Mouse (Mus musculus) lung, embryonic 15.5 days (tissue): Measurements from ENCODE around the gene Rnf6. TPM values are rescaled to one million over a fixed set of nuclear protein-coding genes. Genes with fewer than 3 reads are reported as not detected.
"Not testable (repeated sequence)": the region's sequence is repeated elsewhere in the genome, so short reads cannot be mapped to it uniquely, and the experiment has no call there.

ENCODE experiments used
- ATAC-seq: fragments of 200-750 bp; cut with Nextera tagmentation; 2 replicates; pipeline ENCODE4 v1.8.0; 2017; ENCODE audit warnings: moderate number of reproducible peaks, borderline replicate concordance; ENCODE audit not compliant: low FRiP score, low TSS enrichment; ENCODE audit errors: extremely low read depth
- H3K27ac ChIP-seq: fragments of 300-500 bp; sonication (generic); 2 replicates; pipeline ENCODE4 v1.5.1; 2015; ENCODE audit warnings: moderate library complexity, mild to moderate bottlenecking, inconsistent platforms
- H3K27me3 ChIP-seq: fragments of 300-500 bp; sonication (generic); 2 replicates; pipeline ENCODE4 v1.6.1; 2015; ENCODE audit warnings: inconsistent platforms
- H3K36me3 ChIP-seq: fragments of 300-500 bp; sonication (generic); 2 replicates; pipeline ENCODE4 v1.6.1; 2015; ENCODE audit warnings: inconsistent platforms
- H3K4me1 ChIP-seq: fragments of 300-500 bp; sonication (generic); 2 replicates; pipeline ENCODE4 v1.6.1; 2015; ENCODE audit warnings: inconsistent platforms
- H3K4me2 ChIP-seq: fragments of 300-500 bp; sonication (generic); 2 replicates; pipeline ENCODE4 v1.6.1; 2015; ENCODE audit warnings: inconsistent platforms, mild to moderate bottlenecking, moderate library complexity
- H3K4me3 ChIP-seq: fragments of 300-500 bp; sonication (generic); 2 replicates; pipeline ENCODE4 v1.5.1; 2015; ENCODE audit warnings: mild to moderate bottlenecking, inconsistent platforms
- H3K9ac ChIP-seq: fragments of 300-500 bp; sonication (generic); 2 replicates; pipeline ENCODE4 v1.6.1; 2015; ENCODE audit warnings: inconsistent platforms
- H3K9me3 ChIP-seq: fragments of 300-500 bp; sonication (generic); 2 replicates; pipeline ENCODE4 v1.6.1; 2016; ENCODE audit warnings: inconsistent platforms
- WGBS: fragments of 180-500 bp; shearing (Covaris S2); methylation state at CpG from one replicate; pipeline ENCODE4 v1.1.7; 2015; 5-methylcytosine and 5-hydroxymethylcytosine counted together
- polyA plus RNA-seq: library from polyadenylated mRNA; unstranded; fragments of >200 nt; fragmentation: Nextera tagmentation; extraction: Ambion mirVana; gene quantifications from 2 replicates; pipeline ENCODE4 v1.2.1, GENCODE M21; 2015

The Rnf6 gene
- polyA plus RNA-seq, 1 experiment from 2014 or later = 51.7 TPM

DNA sequence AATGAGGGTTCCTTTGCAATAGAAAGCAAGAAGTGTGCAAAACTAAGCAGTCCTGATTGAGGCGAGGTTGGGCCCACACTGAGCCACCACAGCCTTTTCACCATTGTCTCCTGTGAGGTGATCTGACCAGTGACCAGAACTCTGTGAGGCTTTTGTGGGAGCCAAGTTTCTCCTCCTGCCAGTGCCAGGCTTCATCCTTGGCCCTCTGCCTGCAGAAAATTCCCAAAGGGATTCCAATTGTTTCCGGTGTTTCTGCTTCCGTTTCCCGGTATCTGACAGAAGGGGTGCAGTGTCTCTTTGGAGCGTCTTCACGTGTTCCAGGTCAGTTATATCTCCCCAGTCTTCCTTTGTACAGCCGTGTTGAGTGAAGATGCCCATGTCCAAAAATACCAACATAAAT, 32.6 kb downstream of the Rnf6 start:
- no peaks in the 10 kb centered on the region for H3K27me3 ChIP-seq
- no peak for ATAC-seq
- H3K4me3 ChIP-seq = no peak overlapping the region
- no peak overlapping the region for H3K4me2 ChIP-seq
- no peak overlapping the region for H3K27ac ChIP-seq
- no peaks in the 10 kb centered on the region for H3K9me3 ChIP-seq
- no peaks in the 10 kb centered on the region for H3K4me1 ChIP-seq
- H3K9ac ChIP-seq = no peak overlapping the region
- WGBS = 84% methylated on average over 7 of the region's 7 CpGs
- H3K36me3 ChIP-seq = no peaks in the 10 kb centered on the region

DNA sequence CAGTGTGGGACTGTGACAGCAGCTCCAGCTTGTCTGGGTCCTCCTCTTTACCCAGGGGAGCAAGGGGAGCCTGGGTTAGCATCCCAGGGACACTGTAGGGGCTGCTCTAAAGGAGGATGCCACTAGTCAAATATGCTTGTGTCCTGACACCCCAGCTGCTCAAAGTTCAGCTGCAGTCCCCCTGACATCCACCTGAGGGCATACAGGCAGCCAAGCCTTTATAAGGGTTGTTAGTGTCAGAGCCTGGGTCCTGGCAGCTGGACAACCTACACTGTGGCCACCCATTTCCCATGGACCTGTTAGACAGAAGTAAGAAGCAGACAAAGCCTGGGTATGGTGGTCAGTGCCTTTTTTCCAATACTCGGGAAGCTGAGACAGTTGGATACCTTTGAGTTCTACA, 33.2 kb downstream of the Rnf6 start:
- WGBS = 68% methylated on average over 1 of the region's 1 CpGs
- no peaks in the 10 kb centered on the region for H3K9me3 ChIP-seq
- no peaks in the 10 kb centered on the region for H3K36me3 ChIP-seq
- H3K4me2 ChIP-seq = no peak overlapping the region
- no peak overlapping the region for H3K4me3 ChIP-seq
- no peak overlapping the region for H3K27ac ChIP-seq
- no peak overlapping the region for H3K9ac ChIP-seq
- no peaks in the 10 kb centered on the region for H3K4me1 ChIP-seq
- H3K27me3 ChIP-seq = no peaks in the 10 kb centered on the region
- ATAC-seq = no peak

DNA sequence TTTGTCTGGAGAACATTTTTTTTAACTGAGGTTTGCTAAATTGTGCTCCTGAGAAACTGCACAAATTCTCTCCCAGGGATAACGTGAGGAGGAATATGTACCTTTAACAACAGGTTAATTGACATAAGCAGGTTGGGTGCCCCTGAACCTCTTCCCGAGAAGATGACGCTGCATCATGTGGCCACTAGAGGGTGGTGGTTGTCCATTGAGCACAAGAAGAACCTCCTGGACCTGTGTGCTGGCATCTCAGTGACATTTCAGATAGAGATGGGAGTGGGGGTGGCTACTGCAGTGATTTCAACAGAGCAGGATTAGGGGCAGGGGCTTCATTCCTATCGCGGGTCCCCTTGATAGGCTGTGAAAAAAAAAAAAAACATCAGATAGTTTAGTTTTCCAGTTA, 33.9 kb downstream of the Rnf6 start:
- ATAC-seq, H3K9ac ChIP-seq, H3K27me3 ChIP-seq, H3K4me2 ChIP-seq, H3K9me3 ChIP-seq, H3K4me1 ChIP-seq, H3K4me3 ChIP-seq, H3K36me3 ChIP-seq, H3K27ac ChIP-seq: not testable (repeated sequence)
- 18% methylated on average over 5 of the region's 5 CpGs for WGBS

DNA sequence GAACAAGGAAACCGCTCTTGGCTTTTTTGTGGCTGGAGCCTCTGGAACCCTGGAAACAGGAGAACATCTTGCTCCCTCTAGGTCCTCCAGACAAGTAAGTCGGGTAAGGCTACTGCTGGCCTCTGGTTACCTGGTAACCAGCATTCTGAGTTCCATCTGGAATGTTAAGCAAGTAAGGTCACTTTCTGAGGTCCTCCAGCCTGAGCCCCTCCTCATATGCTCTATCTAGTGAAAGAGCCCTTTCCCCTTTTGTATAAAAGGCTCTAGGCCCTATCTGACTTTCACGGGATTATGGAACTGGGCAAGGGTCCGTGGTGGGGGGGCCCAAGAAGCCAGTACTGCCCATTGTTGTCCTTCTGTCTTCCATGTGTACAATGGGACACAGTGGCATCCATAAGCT, 36.2 kb downstream of the Rnf6 start, which contains the start of gene 1700001J03Rik:
Gene 1700001J03Rik (minus strand): TSS at position 101 of the 400 bp plus-strand sequence.
- not testable (repeated sequence) for H3K9me3 ChIP-seq, H3K27ac ChIP-seq, ATAC-seq, H3K36me3 ChIP-seq, H3K9ac ChIP-seq, H3K27me3 ChIP-seq, H3K4me1 ChIP-seq, H3K4me3 ChIP-seq, H3K4me2 ChIP-seq
- WGBS = 73% methylated on average over 4 of the region's 4 CpGs

DNA sequence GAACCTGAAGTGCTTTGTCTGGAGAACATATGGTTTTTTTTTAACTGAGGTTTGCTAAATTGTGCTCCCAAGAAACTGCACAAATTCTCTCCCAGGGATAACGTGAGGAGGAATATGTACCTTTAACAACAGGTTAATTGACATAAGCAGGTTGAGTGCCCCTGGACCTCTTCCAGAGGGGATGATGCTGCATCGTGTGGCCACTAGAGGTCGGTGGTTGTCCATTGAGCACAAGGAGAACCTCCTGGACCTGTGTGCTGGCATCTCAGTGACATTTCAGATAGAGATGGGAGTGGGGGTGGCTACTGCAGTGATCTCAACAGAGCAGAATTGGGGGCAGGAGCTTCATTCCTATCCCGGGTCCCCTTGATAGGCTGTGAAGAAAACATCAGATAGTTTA, 48.6 kb downstream of the Rnf6 start:
- H3K4me1 ChIP-seq, H3K9ac ChIP-seq, H3K27ac ChIP-seq, H3K4me2 ChIP-seq, H3K36me3 ChIP-seq, H3K27me3 ChIP-seq, H3K9me3 ChIP-seq, ATAC-seq, H3K4me3 ChIP-seq: not testable (repeated sequence)
- whole genome bisulfite sequencing = 48% methylated on average over 4 of the region's 4 CpGs

DNA sequence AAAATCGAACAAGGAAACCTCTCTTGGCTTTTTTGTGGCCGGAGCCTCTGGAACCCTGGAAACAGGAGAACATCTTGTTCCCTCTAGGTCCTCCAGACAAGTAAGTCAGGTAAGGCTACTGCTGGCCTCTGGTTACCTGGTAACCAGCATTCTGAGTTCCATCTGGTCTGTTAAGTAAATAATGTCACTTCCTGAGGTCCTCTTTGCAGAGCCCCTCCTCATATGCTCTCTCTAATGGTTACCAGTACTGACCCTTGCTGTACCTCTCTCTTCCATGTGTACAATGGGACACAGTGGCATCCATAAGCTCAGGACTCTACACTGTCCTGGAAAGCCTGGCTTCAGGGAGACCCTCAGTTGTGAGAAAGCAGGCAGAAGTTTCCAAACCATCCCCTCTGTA, 50.7 kb downstream of the Rnf6 start, which contains the start of gene Gm6309:
Gene Gm6309 (minus strand): TSS at position 101 of the 400 bp plus-strand sequence.
- ATAC-seq, H3K9ac ChIP-seq: not testable (repeated sequence)
- 57% methylated on average over 2 of the region's 2 CpGs for WGBS

DNA sequence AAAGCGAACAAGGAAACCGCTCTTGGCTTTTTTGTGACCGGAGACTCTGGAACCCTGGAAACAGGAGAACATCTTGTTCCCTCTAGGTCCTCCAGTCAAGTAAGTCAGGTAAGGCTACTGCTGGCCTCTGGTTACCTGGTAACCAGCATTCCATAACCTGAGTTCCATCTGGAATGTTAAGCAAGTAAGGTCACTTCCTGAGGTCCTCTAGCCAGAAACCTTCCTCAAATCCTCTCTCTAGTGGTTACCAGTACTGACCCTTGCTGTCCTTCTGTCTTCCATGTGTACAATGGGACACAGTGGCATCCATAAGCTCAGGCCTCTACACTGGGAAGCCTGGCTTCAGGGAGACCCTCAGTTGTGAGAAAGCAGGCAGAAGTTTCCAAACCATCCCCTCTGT, 60.9 kb downstream of the Rnf6 start, which contains the start of gene Gm5565:
Gene Gm5565 (minus strand): TSS at position 101 of the 400 bp plus-strand sequence.
- not testable (repeated sequence) for ATAC-seq, H3K4me3 ChIP-seq, H3K4me1 ChIP-seq, H3K27me3 ChIP-seq, H3K4me2 ChIP-seq, H3K9me3 ChIP-seq, H3K27ac ChIP-seq, H3K9ac ChIP-seq, H3K36me3 ChIP-seq
- WGBS = 90% methylated on average over 3 of the region's 3 CpGs

More for the DNA sequence above, 50.7 kb downstream of the Rnf6 start, which contains the start of gene Gm6309:
- not testable (repeated sequence) for H3K27me3 ChIP-seq, H3K4me3 ChIP-seq, H3K27ac ChIP-seq, H3K4me1 ChIP-seq, H3K4me2 ChIP-seq, H3K9me3 ChIP-seq, H3K36me3 ChIP-seq

Other genes starting within 250 kb of the Rnf6 start
- gene Cyp3a25, start 211.9 kb downstream of the Rnf6 start, polyA plus RNA-seq = not detected in 2 replicates
- gene Cyp3a59, start 142.3 kb downstream of the Rnf6 start, polyA plus RNA-seq = not detected in 2 replicates
- gene Gm5565, start 61.0 kb downstream of the Rnf6 start, polyA plus RNA-seq = not detected in 2 replicates
- gene Gm6309, start 50.8 kb downstream of the Rnf6 start, polyA plus RNA-seq = not detected in 2 replicates
- not detected in 2 replicates for gene 1700001J03Rik, start 36.3 kb downstream of the Rnf6 start, polyA plus RNA-seq
- gene Cdk8, start 9.7 kb upstream of the Rnf6 start, polyA plus RNA-seq = 15.3 and 16.8 TPM in 2 replicates
- gene Wasf3, start 163.4 kb upstream of the Rnf6 start, polyA plus RNA-seq = 0.81 and 1.1 TPM in 2 replicates